Mouse (Mus musculus): Measurements from ENCODE around the gene Hspa1l.
A peak's percentile ranks its signal among the peaks of the same experiment; 100 is the strongest.
"Not testable (repeated sequence)": the region's sequence is repeated elsewhere in the genome, so short reads cannot be mapped to it uniquely, and the experiment has no call there.

The Hspa1l gene

DNA sequence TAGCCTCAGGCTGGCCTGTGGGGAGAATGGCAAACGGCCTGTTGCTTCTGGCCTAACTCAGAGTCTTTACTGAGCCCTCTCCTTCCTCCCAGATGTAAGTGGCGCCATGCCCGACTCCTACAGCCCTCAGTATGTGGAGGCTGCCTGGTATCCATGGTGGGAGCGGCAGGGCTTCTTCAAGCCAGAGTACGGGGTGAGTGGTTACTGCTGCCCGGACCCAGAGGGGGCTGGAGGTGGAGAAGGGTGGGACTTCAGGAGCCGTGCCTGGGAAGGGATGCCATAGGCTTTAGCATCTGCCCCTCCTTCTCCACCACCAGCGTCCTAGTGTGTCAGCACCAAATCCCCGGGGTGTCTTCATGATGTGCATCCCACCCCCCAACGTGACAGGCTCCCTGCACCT is 32.7 kb downstream of the Hspa1l start:
- DNase-seq (ENCODE audit: low spot score), result no peak

DNA sequence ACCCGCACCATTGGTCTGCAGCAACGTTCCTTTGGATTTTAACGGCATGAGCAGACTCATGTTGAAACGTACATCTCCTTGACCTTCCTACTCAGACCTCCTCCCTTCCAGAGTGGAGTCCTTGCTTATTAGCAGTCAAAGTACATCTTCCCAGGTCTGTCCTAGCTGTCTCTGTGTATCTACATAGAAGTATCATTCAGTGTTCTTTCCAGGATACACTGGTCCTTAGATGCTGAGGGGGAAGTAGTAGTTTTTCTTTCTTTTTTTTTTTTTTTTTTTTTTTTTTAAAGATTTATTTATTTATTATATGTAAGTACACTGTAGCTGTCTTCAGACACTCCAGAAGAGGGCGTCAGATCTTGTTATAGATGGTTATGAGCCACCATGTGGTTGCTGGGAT is 33.4 kb downstream of the Hspa1l start:
- DNase-seq (ENCODE audit: low spot score), result not testable (repeated sequence)

DNA sequence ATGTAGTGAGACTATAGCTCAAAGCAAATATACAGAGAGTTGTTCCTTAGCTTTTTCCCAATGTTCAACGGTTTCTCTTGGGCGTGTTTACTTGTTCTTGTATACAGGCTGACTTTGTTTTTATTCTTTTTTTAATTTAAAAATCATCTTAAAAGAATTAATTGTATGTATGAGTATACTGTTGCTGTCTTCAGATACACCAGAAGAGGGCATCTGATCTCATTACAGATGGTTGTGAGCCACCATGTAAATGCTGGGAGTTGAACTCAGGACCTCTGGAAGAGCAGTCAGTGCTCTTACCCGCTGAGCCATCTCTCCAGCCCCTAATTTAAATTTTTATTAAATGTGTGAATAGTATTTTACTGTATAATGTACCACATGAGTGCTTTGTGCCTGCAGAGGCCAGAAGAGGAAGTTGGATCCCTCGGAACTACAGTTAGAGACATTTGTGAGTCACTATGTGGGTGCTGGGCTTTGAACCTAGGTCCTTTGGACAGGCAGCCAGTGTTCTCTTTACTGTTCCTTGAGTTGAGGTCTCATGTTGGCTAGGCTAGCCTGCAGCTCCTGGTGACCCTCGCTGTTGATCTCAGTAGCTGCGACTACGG is 35.0 kb downstream of the Hspa1l start:
- no peak for DNase-seq (ENCODE audit: low spot score)

DNA sequence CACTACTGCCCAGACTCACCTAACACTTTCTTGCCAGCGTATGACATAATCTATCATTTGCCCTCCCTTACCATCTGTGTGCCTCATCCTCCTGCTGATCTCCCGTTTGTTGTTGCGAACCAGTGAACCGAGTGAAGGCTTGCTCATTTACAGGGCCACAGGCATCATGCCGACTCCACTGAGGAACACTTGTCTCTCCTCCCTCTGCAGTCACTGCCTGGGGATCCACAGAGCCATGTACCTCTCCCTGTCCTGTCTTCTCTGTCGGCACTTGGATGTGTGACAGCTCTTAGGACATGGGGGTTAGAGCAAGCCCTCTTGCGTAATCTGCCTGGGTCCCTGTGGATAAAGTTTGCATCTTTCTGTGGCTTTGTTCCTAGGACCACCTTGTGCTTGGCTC is 37.1 kb downstream of the Hspa1l start:
- DNase-seq (ENCODE audit: low spot score), result no peak

DNA sequence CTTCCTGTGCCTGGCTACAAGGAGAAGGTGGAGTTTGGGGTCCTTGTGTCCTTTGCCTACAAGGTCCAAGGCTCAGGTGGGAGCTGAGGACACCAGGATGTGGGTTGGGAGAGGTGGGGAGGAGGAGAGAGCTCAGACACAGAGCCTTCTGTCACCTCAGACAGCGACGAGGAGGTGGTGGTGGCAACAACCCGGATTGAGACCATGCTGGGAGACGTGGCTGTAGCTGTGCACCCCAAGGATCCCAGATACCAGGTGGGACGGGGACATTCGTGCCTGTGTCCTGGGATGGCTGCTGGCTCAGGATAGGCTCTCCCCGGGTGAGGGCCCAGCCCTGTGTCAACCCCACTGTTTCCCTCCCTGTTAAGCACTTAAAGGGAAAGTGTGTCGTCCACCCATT is 38.9 kb downstream of the Hspa1l start:
- DNase-seq (ENCODE audit: low spot score), result no peak

DNA sequence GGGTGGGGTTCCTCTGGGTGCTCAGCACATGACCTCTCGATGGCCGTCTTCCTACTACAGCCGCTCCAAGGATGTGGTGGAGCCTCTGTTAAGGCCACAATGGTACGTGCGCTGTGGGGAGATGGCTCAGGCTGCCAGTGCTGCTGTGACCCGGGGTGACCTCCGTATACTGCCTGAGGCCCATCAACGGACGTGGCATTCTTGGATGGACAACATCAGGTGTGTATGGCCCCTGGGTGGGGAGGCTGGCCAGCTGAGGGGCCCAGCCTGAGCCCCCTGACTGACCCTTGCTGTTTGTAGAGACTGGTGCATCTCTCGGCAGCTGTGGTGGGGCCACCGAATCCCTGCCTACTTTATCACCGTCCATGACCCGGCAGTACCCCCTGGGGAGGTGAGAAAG is 39.9 kb downstream of the Hspa1l start:
- DNase-seq (ENCODE audit: low spot score), result no peak

DNA sequence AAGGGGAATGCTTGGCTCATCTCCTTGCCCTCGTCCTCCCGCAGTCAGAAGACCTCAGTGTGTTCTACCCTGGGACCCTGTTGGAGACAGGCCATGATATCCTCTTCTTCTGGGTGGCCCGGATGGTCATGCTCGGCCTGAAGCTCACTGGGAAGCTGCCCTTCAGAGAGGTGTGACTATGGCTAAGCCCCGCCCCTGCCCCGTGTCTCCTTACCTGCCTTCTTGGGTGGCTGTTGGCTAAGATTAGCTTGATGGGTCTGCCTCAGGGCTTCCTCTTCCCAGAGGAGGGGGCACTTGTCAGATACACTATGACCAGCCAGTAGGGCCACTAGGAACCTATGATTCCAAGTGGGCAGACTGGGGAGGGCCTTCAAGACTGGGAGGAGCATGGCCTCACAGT is 40.7 kb downstream of the Hspa1l start:
- no peak for DNase-seq (ENCODE audit: low spot score)

DNA sequence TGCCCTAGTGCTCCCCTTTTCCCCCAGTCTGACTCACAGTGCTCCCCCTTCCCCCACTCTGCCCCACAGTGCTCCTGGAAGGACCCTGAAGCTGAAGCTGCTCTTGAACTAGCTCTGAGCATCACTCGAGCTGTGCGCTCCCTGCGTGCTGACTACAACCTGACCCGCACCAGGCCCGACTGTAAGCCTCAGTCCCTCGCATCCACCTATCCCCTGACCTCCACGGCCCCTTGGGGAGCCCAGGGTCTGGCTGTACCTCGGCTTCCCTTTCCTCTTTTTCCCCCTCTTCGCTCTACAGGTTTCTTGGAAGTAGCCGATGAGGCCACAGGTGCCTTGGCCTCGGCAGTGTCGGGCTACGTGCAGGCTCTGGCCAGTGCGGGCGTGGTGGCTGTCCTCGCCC is 42.8 kb downstream of the Hspa1l start:
- no peak for DNase-seq (ENCODE audit: low spot score)

DNA sequence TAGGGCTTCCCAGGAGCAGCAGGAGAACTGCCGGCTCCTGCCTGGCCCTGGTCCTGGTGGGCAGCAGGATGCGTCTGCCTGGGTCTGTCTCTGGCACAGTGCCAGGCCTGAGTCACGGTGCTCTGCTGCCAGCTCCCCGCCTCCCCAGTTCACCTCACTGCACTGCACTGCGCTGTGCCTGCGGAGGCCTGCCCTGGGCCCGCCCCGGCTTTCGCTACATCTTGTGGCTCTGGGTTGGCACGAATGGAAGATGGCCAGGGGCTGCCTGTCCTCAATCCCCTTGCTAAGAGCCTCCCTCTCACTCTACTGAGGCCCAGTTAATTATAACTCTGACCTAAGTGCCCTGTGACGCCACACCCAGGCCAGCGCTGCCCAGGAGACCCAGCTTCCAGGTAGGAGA is 43.9 kb downstream of the Hspa1l start, which contains the start of gene Vwa7:
Gene Vwa7 (plus strand): TSS at position 204 of the 400 bp plus-strand sequence.
- no peak for DNase-seq (ENCODE audit: low spot score)

DNA sequence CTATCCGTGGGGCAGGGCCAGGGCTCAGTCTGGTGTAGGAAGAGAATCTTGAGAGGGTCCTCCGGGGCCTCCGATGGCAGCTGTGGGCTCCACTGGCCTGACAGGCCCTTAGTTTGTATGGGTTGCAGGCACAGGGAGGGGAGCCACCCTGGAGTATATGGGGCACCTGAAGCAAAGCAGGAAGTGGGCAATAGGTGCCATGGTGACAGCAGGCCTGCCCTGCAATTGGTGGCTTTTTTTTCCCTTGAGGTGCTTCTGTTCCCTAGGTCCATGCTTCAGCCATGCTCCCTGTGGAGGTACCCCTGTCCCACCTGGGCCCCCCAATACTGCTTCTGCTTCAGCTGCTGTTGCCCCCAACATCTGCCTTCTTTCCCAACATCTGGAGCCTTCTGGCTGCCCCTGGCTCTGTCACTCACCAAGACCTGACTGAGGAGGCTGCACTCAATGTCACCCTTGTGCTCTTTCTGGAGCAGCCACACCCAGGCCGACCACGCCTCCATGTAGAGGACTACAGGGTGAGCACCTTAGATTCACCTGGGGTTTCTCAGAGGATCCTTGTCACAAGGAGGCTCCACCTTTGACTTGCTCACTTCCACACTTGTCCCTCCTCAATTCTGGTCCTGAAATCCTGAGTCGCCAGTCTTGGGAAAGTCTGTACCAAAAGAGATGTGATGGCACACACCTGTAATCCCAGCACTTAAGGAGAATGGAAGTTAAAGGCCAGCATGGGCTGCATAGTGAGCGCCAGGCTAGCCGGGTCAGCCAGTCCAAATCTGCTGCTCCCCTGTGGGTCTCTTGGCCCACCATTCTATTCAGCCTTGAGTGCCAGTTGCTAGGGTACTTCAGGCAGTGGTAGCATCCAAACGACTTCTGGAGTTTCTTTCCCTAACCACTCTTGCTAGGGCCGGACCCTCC is 44.5 kb downstream of the Hspa1l start:
- no peak for DNase-seq (ENCODE audit: low spot score)

DNA sequence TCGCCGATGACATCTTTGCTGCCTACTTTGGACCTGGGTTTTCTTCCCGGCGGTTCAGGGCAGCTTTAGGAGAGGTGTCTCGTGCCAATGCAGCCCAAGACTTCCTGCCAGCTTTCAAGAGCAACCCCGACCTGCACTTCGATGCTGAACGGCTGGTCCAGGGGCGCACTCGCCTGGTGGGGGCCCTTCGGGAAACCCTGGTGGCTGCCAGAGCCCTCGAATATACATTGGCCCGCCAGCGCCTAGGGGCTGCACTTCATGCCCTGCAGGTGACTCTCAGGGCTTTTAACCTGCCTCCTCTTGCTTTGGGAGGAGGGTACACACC is 45.2 kb downstream of the Hspa1l start:
- no peak for DNase-seq (ENCODE audit: low spot score)

DNA sequence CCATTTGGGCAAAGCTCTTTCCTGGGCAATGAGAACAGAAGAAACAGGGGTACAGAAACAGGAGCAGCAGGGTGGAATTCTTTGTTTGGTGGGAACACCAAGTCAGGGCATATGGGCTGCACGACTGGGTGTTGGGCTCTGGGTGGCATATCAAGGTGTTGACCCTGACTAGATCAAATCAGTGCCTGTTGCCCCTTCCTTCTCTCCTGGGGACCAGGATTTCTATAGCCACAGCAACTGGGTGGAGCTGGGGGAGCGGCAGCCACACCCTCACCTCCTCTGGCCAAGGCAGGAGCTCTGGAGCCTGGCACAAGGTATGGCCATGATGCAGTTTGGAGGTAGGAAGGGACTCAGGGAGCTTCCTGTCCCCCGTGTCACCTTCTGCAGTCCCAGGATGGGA is 45.7 kb downstream of the Hspa1l start:
- DNase-seq (ENCODE audit: low spot score), result no peak

DNA sequence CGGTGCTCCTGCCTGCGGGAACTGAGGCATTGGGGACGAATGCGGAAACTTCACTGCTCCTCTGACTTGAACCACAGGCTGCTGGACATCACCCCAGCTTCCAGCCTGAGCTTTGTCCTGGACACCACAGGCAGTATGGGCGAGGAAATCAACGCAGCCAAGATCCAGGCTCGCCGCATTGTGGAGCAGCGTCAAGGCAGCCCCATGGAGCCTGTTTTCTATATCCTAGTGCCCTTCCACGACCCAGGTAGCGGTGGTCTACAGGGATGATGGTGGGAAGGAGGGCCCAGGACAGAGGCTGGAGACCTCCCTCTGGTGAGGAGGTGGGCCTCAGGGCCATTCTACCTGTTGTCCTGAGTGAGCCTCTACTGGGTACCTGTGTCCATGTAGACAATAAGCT is 47.4 kb downstream of the Hspa1l start:
- DNase-seq (ENCODE audit: low spot score), result no peak

DNA sequence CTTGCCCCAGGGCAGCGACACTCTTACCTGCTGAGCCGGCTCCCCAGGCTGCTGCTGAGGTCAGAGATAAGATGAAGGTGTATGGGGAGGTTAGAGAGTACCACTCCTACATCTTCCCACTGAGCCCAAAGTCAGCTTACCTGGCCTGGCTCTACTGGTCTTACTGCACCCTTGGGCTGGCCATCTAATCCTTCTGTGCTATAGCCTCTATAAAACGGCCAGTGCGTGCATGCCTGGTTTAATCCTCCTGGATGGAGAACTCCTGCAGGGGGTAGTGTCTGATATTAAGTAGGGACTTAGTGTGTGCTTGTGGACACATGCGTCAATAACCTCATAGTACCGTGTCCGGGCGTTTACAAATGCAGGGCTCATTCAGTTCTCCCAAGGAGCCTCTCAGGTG is 48.0 kb downstream of the Hspa1l start:
- no peak for DNase-seq (ENCODE audit: low spot score)

DNA sequence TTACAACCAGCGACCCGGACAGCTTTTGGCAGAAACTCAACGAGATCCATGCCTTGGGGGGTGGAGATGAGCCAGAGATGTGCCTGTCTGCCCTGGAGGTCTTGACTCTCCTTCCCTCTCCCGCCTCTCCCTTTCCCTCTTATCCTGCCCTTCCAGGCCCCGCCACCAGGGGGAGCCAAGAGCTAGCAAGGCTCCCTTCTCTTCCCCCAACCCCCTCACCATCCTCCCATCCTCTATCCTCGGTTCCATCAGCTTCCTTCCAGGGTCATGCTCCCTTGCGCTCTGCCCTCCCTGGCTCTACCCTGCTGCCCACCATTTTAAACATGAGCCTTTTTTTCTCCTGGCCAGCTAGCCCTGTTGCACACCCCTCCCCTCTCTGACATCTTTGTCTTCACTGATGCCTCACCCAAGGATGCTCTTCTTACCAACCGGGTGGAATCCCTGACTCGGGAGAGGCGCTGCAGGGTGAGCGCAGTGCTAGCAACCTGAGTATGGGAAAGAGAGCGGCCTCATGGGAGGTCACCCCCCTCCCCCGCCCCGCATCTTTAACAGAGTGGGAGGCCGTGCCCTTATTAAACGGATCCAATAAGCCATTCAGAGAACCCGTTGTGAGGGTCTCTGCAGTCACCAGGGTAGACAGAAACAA is 48.8 kb downstream of the Hspa1l start:
- peak; percentile 95 for DNase-seq (ENCODE audit: low spot score)

DNA sequence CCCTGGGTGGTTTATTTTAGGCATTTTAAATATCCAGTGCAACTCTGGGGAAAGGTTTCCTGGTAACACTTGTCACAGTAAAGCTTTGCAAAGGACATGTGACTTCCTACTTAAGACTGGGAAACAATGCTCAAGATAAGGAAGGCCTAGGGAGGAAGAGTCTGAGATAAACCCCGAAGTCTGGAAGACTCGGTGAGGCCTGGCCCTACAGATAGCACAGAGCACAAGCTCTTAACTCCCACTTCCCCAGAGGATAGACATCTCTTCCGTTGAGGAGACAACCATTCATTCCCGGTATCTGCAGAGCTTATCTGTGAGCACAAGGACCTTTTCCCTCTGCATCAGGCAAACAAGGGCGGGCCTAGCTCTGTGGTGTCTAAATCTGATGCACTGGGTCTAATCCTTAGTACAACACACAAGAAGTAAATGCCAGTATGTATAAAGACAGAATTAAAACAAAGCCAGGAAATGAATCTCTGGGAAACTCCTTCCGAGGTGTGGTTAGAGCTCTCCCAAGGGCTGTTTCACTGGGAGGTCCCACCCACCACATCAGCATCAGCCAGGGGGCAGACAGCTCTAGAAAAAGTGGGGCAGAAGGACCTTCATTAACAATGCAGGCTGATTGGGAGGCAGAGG is 49.5 kb downstream of the Hspa1l start:
- DNase-seq (ENCODE audit: low spot score), result no peak

DNA sequence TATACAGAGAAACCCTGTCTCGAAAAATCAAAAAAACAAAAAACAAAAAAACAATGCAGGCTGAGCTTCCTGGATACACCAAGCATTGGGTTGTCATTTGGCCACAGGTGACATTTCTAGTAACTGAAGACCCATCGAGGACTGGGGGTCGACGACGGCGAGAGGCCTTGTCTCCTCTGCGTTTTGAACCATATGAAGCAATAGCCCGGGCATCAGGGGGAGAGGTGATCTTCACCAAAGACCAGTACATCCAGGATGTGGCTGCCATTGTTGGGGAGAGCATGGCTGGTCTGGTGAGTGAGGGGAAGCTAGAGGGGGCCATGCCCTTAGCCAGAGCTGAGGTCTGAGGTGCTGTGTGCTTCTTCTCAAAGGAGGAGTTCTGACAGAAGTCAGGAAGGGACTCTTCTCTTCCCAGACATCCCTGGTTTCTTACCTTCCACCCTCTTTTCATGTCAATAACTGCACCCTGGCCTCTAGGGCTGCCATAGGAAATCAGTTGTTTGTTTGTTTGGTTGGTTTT is 50.1 kb downstream of the Hspa1l start:
- no peak for DNase-seq (ENCODE audit: low spot score)

DNA sequence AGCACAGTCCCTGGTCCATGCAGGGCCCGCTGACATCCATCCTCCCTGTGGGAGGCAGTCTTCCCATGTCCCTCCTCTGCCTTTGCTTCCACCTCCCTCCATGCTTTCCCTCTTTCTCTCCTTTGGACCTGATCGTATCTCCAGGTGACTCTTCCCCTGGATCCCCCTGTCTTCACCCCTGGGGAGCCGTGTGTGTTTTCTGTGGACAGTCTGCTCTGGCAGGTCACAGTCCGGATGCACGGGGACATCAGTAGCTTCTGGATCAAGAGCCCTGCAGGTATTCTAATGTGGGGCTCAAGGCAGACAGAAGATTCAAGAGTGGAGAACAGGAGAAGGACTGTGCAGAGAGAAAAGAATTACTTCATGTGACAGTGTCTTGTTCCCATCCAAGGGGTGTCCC is 50.7 kb downstream of the Hspa1l start:
- DNase-seq (ENCODE audit: low spot score), result no peak

DNA sequence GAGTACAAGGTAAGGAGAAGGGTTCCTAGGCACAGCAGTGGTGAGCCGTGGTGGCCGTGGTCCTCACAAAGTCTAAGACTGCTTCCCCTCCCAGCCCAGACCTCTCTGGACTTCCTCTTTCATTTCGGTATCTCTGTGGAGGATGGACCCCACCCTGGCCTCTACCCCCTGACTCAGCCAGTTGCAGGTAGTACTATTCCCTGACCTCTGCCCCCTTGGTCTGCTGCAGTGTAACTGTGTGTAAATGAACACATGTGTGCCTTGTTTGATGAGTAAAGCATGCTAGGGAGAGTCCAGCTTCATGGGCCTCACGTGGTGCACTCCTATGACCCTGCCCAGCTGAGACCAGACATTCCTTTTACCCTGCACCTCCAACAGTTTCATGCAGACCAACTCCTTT is 51.3 kb downstream of the Hspa1l start:
- DNase-seq (ENCODE audit: low spot score), result no peak

DNA sequence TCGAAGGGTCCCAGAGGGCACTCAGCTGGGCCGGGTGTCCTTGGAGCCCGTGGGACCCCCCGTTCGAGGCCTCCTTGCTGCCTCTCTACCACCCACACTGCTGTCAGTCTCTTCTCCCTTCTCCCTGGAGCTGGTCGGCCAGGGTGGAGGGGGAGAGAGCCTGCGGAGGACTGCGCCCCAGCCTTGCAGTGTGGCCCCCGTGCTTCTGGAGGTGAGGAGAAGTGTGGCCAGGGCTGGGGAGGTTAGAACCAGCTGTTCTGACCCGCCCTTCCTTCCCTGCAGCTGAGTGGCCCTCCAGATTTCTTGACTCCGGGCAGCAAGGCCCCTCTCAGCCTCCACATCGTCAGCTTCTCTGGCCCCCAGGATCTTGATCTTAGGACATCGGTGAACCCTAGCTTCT is 51.8 kb downstream of the Hspa1l start:
- DNase-seq (ENCODE audit: low spot score), result no peak

DNA sequence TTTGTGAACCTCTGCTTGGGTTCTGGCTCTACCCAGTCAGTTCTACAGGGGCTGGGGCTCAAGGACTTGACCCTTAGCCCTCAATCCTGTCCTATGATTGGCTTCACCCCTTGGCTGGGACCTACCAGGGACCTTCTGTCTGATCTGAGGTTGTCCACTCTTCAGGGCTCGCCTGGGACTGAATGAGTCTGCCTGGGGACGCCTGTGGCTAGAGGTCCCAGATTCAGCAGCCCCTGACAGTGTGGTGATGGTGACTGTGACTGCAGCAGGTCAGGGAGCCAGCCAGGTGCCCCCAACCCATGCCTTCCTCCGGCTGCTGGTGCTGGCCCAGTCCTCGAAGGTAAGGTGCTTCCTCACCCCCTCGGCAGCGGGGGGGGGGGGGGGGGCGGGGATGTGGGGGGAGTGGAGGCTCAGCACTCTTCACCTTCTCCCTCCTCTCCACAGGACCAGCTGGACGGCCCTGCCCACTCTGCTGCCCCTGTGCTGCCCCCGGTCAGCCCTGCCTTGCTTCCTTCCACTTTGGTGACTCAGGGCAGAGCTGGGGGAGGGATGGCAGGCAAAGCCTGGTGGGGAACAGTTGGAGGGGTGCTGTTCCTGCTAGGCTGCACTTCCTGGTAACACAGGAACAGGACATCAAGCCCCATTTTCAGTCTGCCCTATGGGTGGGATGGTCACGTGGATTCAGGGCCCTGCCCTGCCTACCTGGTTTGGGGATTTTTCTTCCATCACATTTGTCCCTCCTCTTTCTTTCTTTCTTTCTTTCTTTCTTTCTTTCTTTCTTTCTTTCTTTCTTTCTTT is 52.4 kb downstream of the Hspa1l start:
- no peak for DNase-seq (ENCODE audit: low spot score)

DNA sequence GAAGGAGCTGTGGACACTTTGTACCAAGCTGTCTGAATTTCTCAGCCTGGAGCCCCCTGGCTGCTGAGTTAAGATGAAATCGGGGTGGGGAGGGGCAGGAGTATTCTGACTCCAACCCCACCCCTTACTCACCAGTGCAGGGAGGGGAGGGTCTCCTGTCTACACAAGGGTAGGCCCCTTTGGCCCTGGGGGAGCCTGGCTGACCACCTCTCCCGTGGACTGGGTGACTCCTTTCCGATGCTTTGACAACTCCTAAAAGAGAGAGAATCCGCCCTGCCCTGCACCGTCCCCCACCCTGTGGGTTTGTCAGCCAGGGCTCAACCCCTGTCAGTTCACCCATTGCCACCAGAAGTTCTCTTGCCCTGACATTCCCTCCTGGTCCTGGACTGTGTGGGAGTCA is 53.7 kb downstream of the Hspa1l start:
- DNase-seq (ENCODE audit: low spot score), result no peak
